12 mouse cellular contexts compared by ENCODE assay signal in genomic region chr13:37830256-37830655, GRCm38 (mm10). TPM values are rescaled to one million over a fixed set of nuclear protein-coding genes. Genes with fewer than 3 reads are reported as not detected.
DNase-seq lines count a peak whose midpoint lies in the region; ATAC-seq and TF ChIP-seq lines count a peak whose summit lies in the region.
"Had no signal": no experiment of that assay in that cellular context is flagged by ENCODE, and none has a peak within 500 bp of the region (broad histone marks: within the 10 kb centered on the region; RNA-seq: fewer than 3 reads in every experiment).

No protein-coding gene starts in this region.

- no peak for TF ChIP-seq EP300 in stomach, postnatal 0 days (optimal IDR thresholded peaks at IDR 0.05)

- no peaks in the 10 kb centered on the region for H3K27me3 ChIP-seq in kidney, embryonic 15.5 days
- H3K27me3 ChIP-seq in stomach, embryonic 14.5 days (ENCODE audit: control insufficient read depth, insufficient read depth, low read length) = no peaks in the 10 kb centered on the region
- H3K27me3 ChIP-seq in stomach, postnatal 0 days (ENCODE audit: control insufficient read depth, insufficient read depth, low read length) = no peaks in the 10 kb centered on the region
- peaks cover 14% of the 10 kb centered on the region for H3K27me3 ChIP-seq in hindbrain, embryonic 16.5 days (replicated peaks; ENCODE audit: control insufficient read depth, insufficient read depth, low read length)

- peak overlapping the region; percentile 70 for H3K27ac ChIP-seq in gastrocnemius, adult 2 months
- H3K27ac ChIP-seq in kidney, embryonic 15.5 days = peak overlapping the region; percentile 70
- peak overlapping the region; percentile 41; the same call in 1 of the 2 replicates for H3K27ac ChIP-seq in stomach, embryonic 14.5 days (ENCODE audit: low read length)
- H3K27ac ChIP-seq in stomach, postnatal 0 days (replicated peaks) = no peak overlapping the region
- H3K27ac ChIP-seq in hindbrain, embryonic 16.5 days (ENCODE audit: low read depth, low read length) = no peak overlapping the region
- H3K27ac ChIP-seq: liver, embryonic 14.5 days had no signal

- H3K36me3 ChIP-seq in kidney, embryonic 15.5 days = no peaks in the 10 kb centered on the region
- H3K36me3 ChIP-seq in stomach, embryonic 14.5 days (ENCODE audit: control insufficient read depth, insufficient read depth, low read length) = no peaks in the 10 kb centered on the region
- H3K36me3 ChIP-seq in stomach, postnatal 0 days (ENCODE audit: control insufficient read depth, insufficient read depth, low read length) = no peaks in the 10 kb centered on the region
- no peaks in the 10 kb centered on the region for H3K36me3 ChIP-seq in hindbrain, embryonic 16.5 days (ENCODE audit: control insufficient read depth, insufficient read depth, low read length)

- intact Hi-C loops in gastrocnemius, adult 2 months (cut with DNase I) = no loop called here
- intact Hi-C loops in gastrocnemius, postnatal 36 days (cut with DNase I) = no loop called here

- TF ChIP-seq CTCF in gastrocnemius, adult 2 months (IDR thresholded peaks at IDR 0.05) = no peak
- TF ChIP-seq CTCF in stomach, postnatal 0 days (IDR thresholded peaks at IDR 0.05; ENCODE audit: low read depth) = no peak

- H3K4me1 ChIP-seq in kidney, embryonic 15.5 days = peaks cover 67% of the 10 kb centered on the region
- peaks cover 38% of the 10 kb centered on the region for H3K4me1 ChIP-seq in stomach, embryonic 14.5 days (ENCODE audit: control insufficient read depth, insufficient read depth, low read length)
- peaks cover 4% of the 10 kb centered on the region for H3K4me1 ChIP-seq in stomach, postnatal 0 days (replicated peaks; ENCODE audit: control insufficient read depth, insufficient read depth)
- peaks cover 25% of the 10 kb centered on the region for H3K4me1 ChIP-seq in hindbrain, embryonic 16.5 days (ENCODE audit: control insufficient read depth, insufficient read depth, low read depth, low read length)

- no peak overlapping the region for H3K4me3 ChIP-seq in gastrocnemius, adult 2 months
- no peak overlapping the region for H3K4me3 ChIP-seq in kidney, embryonic 15.5 days (replicated peaks)
- no peak overlapping the region for H3K4me3 ChIP-seq in stomach, embryonic 14.5 days (ENCODE audit: low read depth, low read length)
- H3K4me3 ChIP-seq in stomach, postnatal 0 days (ENCODE audit: low read depth, low read length) = no peak overlapping the region
- H3K4me3 ChIP-seq in hindbrain, embryonic 16.5 days (ENCODE audit: low read length) = no peak overlapping the region

- peak overlapping the region; percentile 24; the same call in 1 of the 2 replicates for H3K4me2 ChIP-seq in kidney, embryonic 15.5 days
- H3K4me2 ChIP-seq in stomach, embryonic 14.5 days (replicated peaks; ENCODE audit: low read depth, low read length) = no peak overlapping the region
- H3K4me2 ChIP-seq in stomach, postnatal 0 days (replicated peaks; ENCODE audit: low read depth) = no peak overlapping the region
- H3K4me2 ChIP-seq in hindbrain, embryonic 16.5 days (ENCODE audit: low read length) = no peak overlapping the region

- H3K9me3 ChIP-seq in kidney, embryonic 15.5 days (replicated peaks) = no peaks in the 10 kb centered on the region
- H3K9me3 ChIP-seq in stomach, embryonic 14.5 days (ENCODE audit: control insufficient read depth, low read depth, low read length) = no peaks in the 10 kb centered on the region
- H3K9me3 ChIP-seq in stomach, postnatal 0 days (ENCODE audit: control insufficient read depth, low read length) = no peaks in the 10 kb centered on the region
- H3K9me3 ChIP-seq in hindbrain, embryonic 16.5 days (ENCODE audit: control insufficient read depth, low read length) = no peaks in the 10 kb centered on the region

- no peak for ATAC-seq in kidney, embryonic 15.5 days (replicated peaks; ENCODE audit: low FRiP score)
- ATAC-seq in stomach, embryonic 14.5 days (ENCODE audit: insufficient number of reproducible peaks, insufficient read depth, low FRiP score, low read depth) = no peak
- ATAC-seq in stomach, postnatal 0 days (ENCODE audit: low FRiP score, low TSS enrichment) = no peak
- no peak for ATAC-seq in hindbrain, embryonic 16.5 days
- ATAC-seq: forebrain, postnatal 0 days; midbrain, embryonic 16.5 days had no signal

- WGBS in kidney, embryonic 15.5 days = 44% methylated on average over 2 of the region's 2 CpGs
- WGBS in stomach, embryonic 14.5 days = 65% methylated on average over 2 of the region's 2 CpGs
- WGBS in stomach, postnatal 0 days = 84% methylated on average over 2 of the region's 2 CpGs
- 71% methylated on average over 2 of the region's 2 CpGs for WGBS in hindbrain, embryonic 16.5 days

- no peak overlapping the region for H3K9ac ChIP-seq in kidney, embryonic 15.5 days
- H3K9ac ChIP-seq in stomach, embryonic 14.5 days (replicated peaks; ENCODE audit: low read depth, low read length) = no peak overlapping the region
- no peak overlapping the region for H3K9ac ChIP-seq in stomach, postnatal 0 days (ENCODE audit: low read length)
- no peak overlapping the region for H3K9ac ChIP-seq in hindbrain, embryonic 16.5 days (ENCODE audit: low read depth, low read length)
- H3K9ac ChIP-seq: forebrain, postnatal 0 days; liver, embryonic 14.5 days had no signal

- no peak for DNase-seq in gastrocnemius, adult 2 months
- no peak for DNase-seq in gastrocnemius, postnatal 36 days
- DNase-seq in kidney, postnatal 25 days = no peak
- no peak for DNase-seq in stomach, postnatal 0 days (ENCODE audit: low spot score)
- DNase-seq: cerebellum, postnatal 10 days; embryo, embryonic 11 days; forebrain, postnatal 0 days had no signal

RNA-seq across cellular contexts. Expression of gene Rreb1, which starts 52.1 kb away (rescaled TPM):
- total RNA-seq in gastrocnemius, adult 2 months (2021) = 10 to 100 TPM; 20.7 to 25.4 TPM
- 10 to 100 TPM; 16.1 to 22.5 TPM for total RNA-seq in gastrocnemius, postnatal 36 days (2021)
- 14.3 and 14.5 TPM in 2 replicates for polyA plus RNA-seq in kidney, embryonic 15.5 days (2015; fragmentation: Nextera tagmentation; extraction: Ambion mirVana)
- polyA plus RNA-seq in stomach, embryonic 14.5 days (2014; fragmentation: Nextera tagmentation; extraction: Ambion mirVana) = 21.2 and 22.4 TPM in 2 replicates
- 5.9 and 6.0 TPM in 2 replicates for polyA plus RNA-seq in stomach, postnatal 0 days (2015; fragmentation: Nextera tagmentation; extraction: Ambion mirVana)
- polyA plus RNA-seq in hindbrain, embryonic 16.5 days (2015; fragmentation: Nextera tagmentation; extraction: Ambion mirVana) = 2.0 and 3.9 TPM in 2 replicates

Comparison
In these comparisons a context has a peak if more than half of its experiments do, and no peak if none do; other contexts are left out.
1. H3K27ac ChIP-seq: peak in gastrocnemius, adult 2 months (single experiment), kidney, embryonic 15.5 days (single experiment) and stomach, embryonic 14.5 days (single experiment); none in stomach, postnatal 0 days (single experiment) and hindbrain, embryonic 16.5 days (single experiment).